Mouse (Mus musculus) liver, embryonic 13.5 days (tissue): ENCODE measurements at regions not wholly inside any gene's neighbourhood (a gene's known extent, or its start where the extent isn't known, plus 50 kb on each side); places are given as distances from the start of the nearest gene placed in this dataset.

ENCODE experiments used
- ATAC-seq: fragments of 200-750 bp; cut with Nextera tagmentation; 2 replicates; pipeline ENCODE4 v1.8.0; 2017; ENCODE audit warnings: low read depth, mild to moderate bottlenecking, moderate number of reproducible peaks, moderate library complexity
- DNase-seq: peaks from one replicate; pipeline ENCODE4 v3.0.0; 2022
- H3K27ac ChIP-seq: fragments of 300-500 bp; sonication (generic); 2 replicates; pipeline ENCODE4 v1.5.1; 2015; ENCODE audit warnings: moderate library complexity, mild to moderate bottlenecking, inconsistent platforms
- H3K27me3 ChIP-seq: fragments of 300-500 bp; sonication (generic); 2 replicates; pipeline ENCODE4 v1.6.1; 2015; ENCODE audit warnings: mild to moderate bottlenecking, inconsistent platforms
- H3K36me3 ChIP-seq: fragments of 300-500 bp; sonication (generic); 2 replicates; pipeline ENCODE4 v1.6.1; 2015; ENCODE audit warnings: mild to moderate bottlenecking, inconsistent platforms
- H3K4me1 ChIP-seq: fragments of 300-500 bp; sonication (generic); replicated peaks from 2 replicates; pipeline ENCODE4 v1.6.1; 2015; ENCODE audit warnings: inconsistent platforms
- H3K4me2 ChIP-seq: fragments of 300-500 bp; sonication (generic); 2 replicates; pipeline ENCODE4 v1.6.1; 2015; ENCODE audit warnings: inconsistent platforms, mild to moderate bottlenecking, moderate library complexity
- H3K4me3 ChIP-seq: fragments of 300-500 bp; sonication (generic); replicated peaks from 2 replicates; pipeline ENCODE4 v1.5.1; 2015; ENCODE audit warnings: mild to moderate bottlenecking, inconsistent platforms
- H3K9ac ChIP-seq: fragments of 300-500 bp; sonication (generic); 2 replicates; pipeline ENCODE4 v1.6.1; 2015; ENCODE audit warnings: mild to moderate bottlenecking, inconsistent platforms
- H3K9me3 ChIP-seq: fragments of 300-500 bp; sonication (generic); replicated peaks from 2 replicates; pipeline ENCODE4 v1.6.1; 2016; ENCODE audit warnings: inconsistent platforms
- WGBS: fragments of 180-500 bp; shearing (Covaris S2); methylation state at CpG from one replicate; pipeline ENCODE4 v1.1.7; 2015; ENCODE audit not compliant: insufficient replicate concordance; 5-methylcytosine and 5-hydroxymethylcytosine counted together

- Histone ChIP-seq H3K27me3 (no peaks in the 10 kb centered on the region), H3K9me3 (no peaks in the 10 kb centered on the region), H3K4me1 (no peaks in the 10 kb centered on the region), H3K4me3 (no peak overlapping the region), H3K36me3 (no peaks in the 10 kb centered on the region), H3K4me2 (no peak overlapping the region), H3K9ac (no peak overlapping the region), H3K27ac (no peak overlapping the region)
- DNase-seq (no peak), ATAC-seq (no peak)
- WGBS: 66% methylated on average over 8 of the region's 8 CpGs
Measured at GRCm38 (mm10) chr12:25376451-25376850, 279.5 kb upstream of the Id2 start.

GRCm38 (mm10) chr12:25367541-25367940 is 270.6 kb upstream of the Id2 start:
- H3K36me3 ChIP-seq: no peaks in the 10 kb centered on the region
- WGBS: 79% methylated on average over 1 of the region's 1 CpGs
- ATAC-seq: no peak
- no peak overlapping the region for H3K4me3 ChIP-seq
- no peak overlapping the region for H3K27ac ChIP-seq
- H3K27me3 ChIP-seq: no peaks in the 10 kb centered on the region
- no peaks in the 10 kb centered on the region for H3K4me1 ChIP-seq
- no peak for DNase-seq
- no peak overlapping the region for H3K4me2 ChIP-seq
- no peak overlapping the region for H3K9ac ChIP-seq
- H3K9me3 ChIP-seq: no peaks in the 10 kb centered on the region

DNA sequence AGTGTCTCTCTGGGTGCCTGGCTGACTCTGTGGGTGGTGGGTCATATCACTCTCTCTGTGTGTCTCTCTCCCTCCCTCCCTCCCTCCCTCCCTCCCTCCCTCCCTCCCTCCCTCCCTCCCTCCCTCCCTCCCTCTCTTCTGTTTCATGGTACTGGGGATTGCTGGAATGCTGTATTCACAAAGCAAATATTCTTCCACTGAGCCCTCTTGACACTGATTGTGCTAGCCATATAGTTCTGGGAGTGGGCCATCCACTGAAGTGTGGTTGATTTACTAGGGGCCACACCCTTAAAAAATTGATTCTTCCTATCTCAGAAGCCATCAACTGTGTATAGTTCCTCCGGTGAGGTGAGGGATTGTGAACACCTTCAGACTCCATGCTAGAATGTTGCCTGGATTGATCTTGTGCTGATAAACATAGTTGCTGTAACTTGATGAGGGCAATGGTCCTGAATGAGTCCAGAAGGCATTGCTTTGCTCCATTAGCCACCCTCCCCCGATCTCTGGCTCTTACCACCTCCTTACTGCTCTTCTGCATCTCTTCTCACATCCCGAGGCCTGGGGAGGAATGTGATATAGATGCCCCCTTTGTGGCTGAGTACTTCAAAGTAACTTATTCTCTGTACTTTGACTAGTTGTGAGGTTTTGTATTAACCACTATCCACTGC is 268.8 kb upstream of the Id2 start:
- H3K4me3 ChIP-seq: no peak overlapping the region
- DNase-seq (no peak), ATAC-seq (no peak)
- no peaks in the 10 kb centered on the region for H3K9me3 ChIP-seq
- H3K4me2 ChIP-seq: no peak overlapping the region
- no peaks in the 10 kb centered on the region for H3K4me1 ChIP-seq
- WGBS: 50% methylated on average over 3 of the region's 3 CpGs
- no peak overlapping the region for H3K9ac ChIP-seq
- H3K36me3 ChIP-seq: no peaks in the 10 kb centered on the region
- H3K27ac ChIP-seq: no peak overlapping the region
- no peaks in the 10 kb centered on the region for H3K27me3 ChIP-seq

DNA sequence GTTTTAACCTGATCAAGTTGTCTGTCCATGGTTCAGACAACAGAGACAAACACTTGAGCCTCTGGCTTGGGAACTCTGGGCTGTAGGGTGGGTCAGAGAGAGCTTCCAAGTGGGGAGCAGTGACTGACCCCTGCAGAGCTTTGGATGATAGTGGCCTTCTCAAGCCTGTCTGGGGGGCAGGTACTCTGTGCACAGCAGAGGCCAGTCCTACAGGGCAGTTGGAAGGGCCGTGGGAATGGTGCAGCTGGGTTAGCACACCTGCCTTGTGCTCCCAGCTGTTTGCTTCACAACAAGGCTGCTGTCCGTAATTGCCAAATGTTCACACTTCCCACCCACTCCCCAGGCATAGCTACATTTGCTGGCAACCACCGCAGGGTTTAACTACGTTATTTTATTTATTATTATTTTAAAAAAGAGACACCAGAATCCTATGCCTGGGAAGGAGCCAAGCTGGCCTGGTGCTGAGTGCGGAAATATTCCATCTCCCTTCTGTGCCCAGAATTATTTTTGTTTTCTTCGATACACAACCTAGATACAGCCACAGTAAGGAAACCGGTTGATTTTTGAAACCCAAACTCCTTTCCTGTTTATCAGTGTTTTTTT is 268.1 kb upstream of the Id2 start:
- Histone ChIP-seq H3K9me3 (no peaks in the 10 kb centered on the region), H3K36me3 (no peaks in the 10 kb centered on the region), H3K27me3 (no peaks in the 10 kb centered on the region), H3K4me2 (no peak overlapping the region), H3K9ac (no peak overlapping the region), H3K4me1 (no peaks in the 10 kb centered on the region), H3K27ac (no peak overlapping the region), H3K4me3 (no peak overlapping the region)
- 63% methylated on average over 7 of the region's 7 CpGs for WGBS
- DNase-seq (no peak), ATAC-seq (no peak)

DNA sequence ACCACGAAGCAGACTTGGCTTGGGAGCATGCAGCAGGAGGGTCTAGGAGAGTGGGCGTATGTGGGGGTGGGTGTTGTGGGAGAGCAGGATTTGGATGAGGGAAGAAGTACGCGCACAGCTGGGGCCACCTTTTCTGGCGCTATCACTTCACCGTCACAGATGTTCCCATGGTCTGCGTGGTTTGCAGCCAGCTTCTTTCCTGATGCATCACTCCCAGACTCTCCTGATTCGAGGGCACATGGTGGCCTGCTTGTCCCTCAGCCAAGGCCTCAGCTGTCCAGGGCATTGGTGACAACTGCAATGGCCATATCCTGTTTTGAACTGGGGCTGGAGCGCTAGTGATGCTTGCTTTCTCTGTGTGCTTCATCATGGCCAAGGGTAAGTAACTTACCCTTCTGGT is 266.9 kb upstream of the Id2 start:
- H3K27ac ChIP-seq: no peak overlapping the region
- no peak overlapping the region for H3K9ac ChIP-seq
- H3K9me3 ChIP-seq: no peaks in the 10 kb centered on the region
- no peaks in the 10 kb centered on the region for H3K27me3 ChIP-seq
- DNase-seq (no peak), ATAC-seq (no peak)
- WGBS: 69% methylated on average over 9 of the region's 9 CpGs
- no peaks in the 10 kb centered on the region for H3K36me3 ChIP-seq
- H3K4me1 ChIP-seq: no peaks in the 10 kb centered on the region
- no peak overlapping the region for H3K4me2 ChIP-seq
- no peak overlapping the region for H3K4me3 ChIP-seq

GRCm38 (mm10) chr12:25363341-25363740 is 266.4 kb upstream of the Id2 start:
- no peaks in the 10 kb centered on the region for H3K9me3 ChIP-seq
- ATAC-seq (no peak), DNase-seq (no peak)
- H3K4me2 ChIP-seq: no peak overlapping the region
- H3K36me3 ChIP-seq: no peaks in the 10 kb centered on the region
- H3K27ac ChIP-seq: no peak overlapping the region
- H3K9ac ChIP-seq: no peak overlapping the region
- no peaks in the 10 kb centered on the region for H3K4me1 ChIP-seq
- WGBS: 75% methylated on average over 3 of the region's 3 CpGs
- no peak overlapping the region for H3K4me3 ChIP-seq
- no peaks in the 10 kb centered on the region for H3K27me3 ChIP-seq

DNA sequence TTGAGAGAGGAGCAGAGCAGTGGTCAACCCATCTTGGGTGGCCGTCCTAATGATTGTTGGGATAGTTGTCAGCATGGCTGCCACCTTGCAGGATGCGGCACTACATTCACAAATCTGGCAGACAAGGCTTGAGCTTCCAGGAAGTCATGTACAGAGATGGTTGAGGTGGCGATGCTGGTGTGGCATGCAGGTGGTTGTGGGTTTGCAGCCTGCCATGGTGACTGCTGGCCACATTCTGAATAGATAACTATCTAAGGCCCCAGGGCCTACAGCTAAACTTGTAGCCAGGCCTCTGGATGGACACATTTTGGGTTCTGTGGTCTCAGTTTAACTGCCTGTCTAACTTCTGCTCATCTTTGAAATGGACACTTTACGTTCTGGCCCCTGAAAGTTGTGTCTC is 265.8 kb upstream of the Id2 start:
- no peak for ATAC-seq
- 68% methylated on average over 4 of the region's 4 CpGs for WGBS
- H3K27me3 ChIP-seq: no peaks in the 10 kb centered on the region
- no peaks in the 10 kb centered on the region for H3K4me1 ChIP-seq
- no peak overlapping the region for H3K9ac ChIP-seq
- H3K4me3 ChIP-seq: no peak overlapping the region
- H3K27ac ChIP-seq: no peak overlapping the region
- no peaks in the 10 kb centered on the region for H3K36me3 ChIP-seq
- no peaks in the 10 kb centered on the region for H3K9me3 ChIP-seq
- DNase-seq: no peak
- H3K4me2 ChIP-seq: no peak overlapping the region

DNA sequence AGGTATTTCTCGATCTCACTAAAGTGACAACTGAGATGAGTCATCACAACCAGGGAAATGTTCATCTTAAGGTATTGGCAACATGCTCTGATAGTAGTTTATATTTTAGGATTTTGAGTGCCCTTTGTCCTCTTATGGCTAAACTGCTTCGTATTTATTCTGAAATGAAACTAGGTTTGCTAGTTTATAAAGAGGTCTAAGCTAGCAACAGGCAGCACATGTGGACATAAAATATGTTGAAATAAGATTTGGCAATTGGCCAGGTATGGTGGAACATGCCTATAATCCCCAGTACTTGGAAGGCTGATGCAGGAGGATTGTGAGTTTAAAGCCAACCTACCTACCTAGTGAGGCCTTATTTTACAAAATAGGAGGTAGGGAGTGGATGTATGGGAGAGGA is 263.8 kb upstream of the Id2 start:
- no peak for DNase-seq
- no peak for ATAC-seq
- H3K27ac ChIP-seq: no peak overlapping the region
- no peaks in the 10 kb centered on the region for H3K27me3 ChIP-seq
- 61% methylated on average over 2 of the region's 2 CpGs for WGBS
- H3K4me3 ChIP-seq: no peak overlapping the region
- no peaks in the 10 kb centered on the region for H3K9me3 ChIP-seq
- no peak overlapping the region for H3K4me2 ChIP-seq
- H3K36me3 ChIP-seq: no peaks in the 10 kb centered on the region
- no peaks in the 10 kb centered on the region for H3K4me1 ChIP-seq
- no peak overlapping the region for H3K9ac ChIP-seq

- WGBS: 90% methylated on average over 5 of the region's 5 CpGs
- no peak overlapping the region for H3K27ac ChIP-seq
Measured at GRCm38 (mm10) chr12:25359931-25360330, 263.0 kb upstream of the Id2 start.

DNA sequence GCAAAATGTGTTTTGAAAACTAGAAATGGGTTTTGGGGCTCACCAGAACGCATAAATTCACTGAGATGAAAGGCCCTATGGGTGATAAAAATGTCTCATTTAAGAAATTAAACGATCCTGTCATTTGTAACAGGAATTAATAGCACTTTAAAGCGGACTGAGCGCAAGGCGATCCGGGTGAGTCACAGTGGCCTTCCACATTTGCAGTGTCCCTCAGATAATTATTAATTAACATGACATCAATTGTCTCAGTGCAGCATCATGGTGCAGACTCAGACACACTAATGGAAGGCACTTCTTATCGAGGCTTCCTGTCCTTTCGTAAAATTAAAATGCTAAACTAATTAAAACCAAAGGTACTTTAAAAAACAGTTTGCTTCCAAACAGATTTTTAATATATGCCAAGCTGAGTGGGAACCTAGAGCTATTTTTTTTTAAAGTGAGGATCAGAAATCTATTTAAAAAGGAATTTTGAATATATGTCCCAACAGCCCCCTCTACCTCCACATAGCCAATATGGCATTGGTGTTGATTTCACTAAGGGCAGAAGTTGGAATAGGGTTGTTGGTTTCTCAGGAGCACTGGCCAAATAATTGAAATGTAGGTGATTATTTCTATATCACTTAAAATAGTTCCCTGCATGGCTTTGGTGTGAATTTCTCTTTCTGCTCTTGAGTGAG is 262.0 kb upstream of the Id2 start:
- no peak for ATAC-seq

More at GRCm38 (mm10) chr12:25359931-25360330, 263.0 kb upstream of the Id2 start:
- no peak for ATAC-seq
- H3K4me2 ChIP-seq: no peak overlapping the region
- no peaks in the 10 kb centered on the region for H3K27me3 ChIP-seq
- no peaks in the 10 kb centered on the region for H3K9me3 ChIP-seq
- no peak for DNase-seq
- H3K4me1 ChIP-seq: no peaks in the 10 kb centered on the region
- no peak overlapping the region for H3K9ac ChIP-seq
- H3K36me3 ChIP-seq: no peaks in the 10 kb centered on the region
- no peak overlapping the region for H3K4me3 ChIP-seq

GRCm38 (mm10) chr12:25356774-25357173 is 259.8 kb upstream of the Id2 start:
- H3K4me2 ChIP-seq: no peak overlapping the region
- H3K36me3 ChIP-seq: no peaks in the 10 kb centered on the region
- DNase-seq (no peak), ATAC-seq (no peak)
- H3K9ac ChIP-seq: no peak overlapping the region
- H3K4me1 ChIP-seq: no peaks in the 10 kb centered on the region
- H3K9me3 ChIP-seq: no peaks in the 10 kb centered on the region
- H3K4me3 ChIP-seq: no peak overlapping the region
- no peak overlapping the region for H3K27ac ChIP-seq
- no peaks in the 10 kb centered on the region for H3K27me3 ChIP-seq
- 40% methylated on average over 2 of the region's 2 CpGs for WGBS

More for the DNA sequence above, 262.0 kb upstream of the Id2 start:
- no peak for DNase-seq
- WGBS: 74% methylated on average over 8 of the region's 8 CpGs
- no peak overlapping the region for H3K4me2 ChIP-seq
- no peaks in the 10 kb centered on the region for H3K27me3 ChIP-seq
- H3K4me1 ChIP-seq: no peaks in the 10 kb centered on the region
- H3K27ac ChIP-seq: no peak overlapping the region
- H3K36me3 ChIP-seq: no peaks in the 10 kb centered on the region
- no peaks in the 10 kb centered on the region for H3K9me3 ChIP-seq
- H3K4me3 ChIP-seq: no peak overlapping the region
- no peak overlapping the region for H3K9ac ChIP-seq

DNA sequence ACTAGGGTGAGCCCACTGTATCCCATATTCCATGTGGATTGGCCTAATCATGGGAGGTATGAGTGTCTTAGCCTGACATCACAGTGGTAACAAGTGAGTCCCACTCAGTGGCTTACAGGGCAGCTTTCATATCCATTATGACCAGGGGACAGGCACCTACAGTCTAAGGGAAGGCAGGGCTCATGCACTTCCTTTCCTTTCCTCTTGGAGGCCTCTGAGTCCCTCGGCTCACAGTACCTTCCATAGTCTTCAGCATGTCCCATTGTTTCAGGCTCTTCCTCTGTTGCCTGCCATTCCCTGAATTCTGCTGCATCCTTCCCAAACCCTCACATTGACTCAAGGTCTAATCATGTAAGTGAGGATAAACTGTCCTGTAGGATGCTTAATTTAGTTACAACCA is 258.3 kb upstream of the Id2 start:
- Histone ChIP-seq H3K4me3 (no peak overlapping the region), H3K27ac (no peak overlapping the region), H3K9me3 (no peaks in the 10 kb centered on the region), H3K4me2 (no peak overlapping the region), H3K9ac (no peak overlapping the region), H3K36me3 (no peaks in the 10 kb centered on the region), H3K27me3 (no peaks in the 10 kb centered on the region), H3K4me1 (no peaks in the 10 kb centered on the region)
- ATAC-seq (no peak), DNase-seq (no peak)
- 56% methylated on average over 1 of the region's 1 CpGs for WGBS
